In genomic region chr15:24588943-24589342, GRCm38 (mm10) we compare ENCODE assay signal across 9 mouse cellular contexts.
DNase-seq lines count a peak whose midpoint lies in the region; ATAC-seq and TF ChIP-seq lines count a peak whose summit lies in the region.
"Had no signal": no experiment of that assay in that cellular context is flagged by ENCODE, and none has a peak within 500 bp of the region (broad histone marks: within the 10 kb centered on the region; RNA-seq: fewer than 3 reads in every experiment).

No protein-coding gene starts in this region.

- no peaks in the 10 kb centered on the region for H3K4me1 ChIP-seq in G1E (ENCODE audit: insufficient read depth, low read depth, low read length)
- H3K4me1 ChIP-seq: stomach, embryonic 15.5 days had no signal

- no peaks in the 10 kb centered on the region for H3K27me3 ChIP-seq in G1E (ENCODE audit: insufficient read depth, low read length)
- H3K27me3 ChIP-seq in splenic B cell, adult 2 months (ENCODE audit: control insufficient read depth, insufficient read depth, low read length, poor library complexity, severe bottlenecking): no peaks in the 10 kb centered on the region
- H3K27me3 ChIP-seq: stomach, embryonic 15.5 days had no signal

- H3K4me3 ChIP-seq in G1E (ENCODE audit: low read depth, low read length): no peak overlapping the region
- H3K4me3 ChIP-seq in layer of hippocampus, adult 2 months: no peak overlapping the region
- H3K4me3 ChIP-seq: stomach, embryonic 15.5 days had no signal

- DNase-seq in heart, adult 9 months (ENCODE audit: low spot score in 2 of 2): peak; percentile 8 to 25
- DNase-seq in heart, adult 11 months: no peak
- DNase-seq in G1E (ENCODE audit: low spot score): peak; percentile 0
- DNase-seq in cerebellum, adult 8-10 months: peak; percentile 57
- DNase-seq in frontal cortex, adult 2 months (ENCODE audit: extremely low spot score in 1 of 2, low spot score in 1 of 2): peak; percentile 41 to 85
- peak; percentile 55 to 74 for DNase-seq in layer of hippocampus, adult 2 months (ENCODE audit: low spot score in 2 of 2)
- DNase-seq in lung, postnatal 36 days: peak; percentile 73
- DNase-seq in splenic B cell, adult 2 months (ENCODE audit: low read depth, low spot score): peak; percentile 62

- TF ChIP-seq CTCF in G1E (IDR thresholded peaks at IDR 0.05; ENCODE audit: low read depth, low read length): no peak
- peak; percentile 87 for TF ChIP-seq CTCF in layer of hippocampus, adult 2 months (conservative IDR thresholded peaks at IDR 0.05)

- H3K27ac ChIP-seq in layer of hippocampus, adult 2 months: no peak overlapping the region
- H3K27ac ChIP-seq: stomach, embryonic 15.5 days had no signal

- no peaks in the 10 kb centered on the region for H3K36me3 ChIP-seq in G1E (replicated peaks)
- no peaks in the 10 kb centered on the region for H3K36me3 ChIP-seq in splenic B cell, adult 2 months (ENCODE audit: control insufficient read depth, insufficient read depth, low read length, poor library complexity, severe bottlenecking)
- H3K36me3 ChIP-seq: stomach, embryonic 15.5 days had no signal

- H3K9me3 ChIP-seq in G1E (replicated peaks): 0 out of 2 replicates have a peak, but pooled peaks cover 2% of the 10 kb centered on the region
- H3K9me3 ChIP-seq: stomach, embryonic 15.5 days had no signal

- no peak for ATAC-seq in G1E (ENCODE audit: extremely low read depth, insufficient number of reproducible peaks, low FRiP score, poor library complexity, severe bottlenecking)
